Mouse (Mus musculus) MEL (cell line): ENCODE data around the gene Fosl1. TPM values are rescaled to one million over a fixed set of nuclear protein-coding genes. Genes with fewer than 3 reads are reported as not detected.

Experiments
- DNase-seq: peaks from one replicate; pipeline ENCODE4 v3.0.0; 2011; ENCODE audit warnings: low read depth, low spot score
- H3K27ac ChIP-seq: 2 replicates; pipeline ENCODE4 v1.5.1; 2012; ENCODE audit warnings: low read depth, mild to moderate bottlenecking, control low read depth, low read length, moderate library complexity; ENCODE audit not compliant: control insufficient read depth
- H3K27me3 ChIP-seq, 2 experiments: fragments of 150-350 bp in 1 of 2; sonication (generic) in 1 of 2; 2 replicates each; pipeline ENCODE4 v1.6.1; 2012; ENCODE audit warnings: low read length in 2 of 2, mild to moderate bottlenecking in 2 of 2, improper control_type of control experiment in 1 of 2, moderate library complexity in 1 of 2; ENCODE audit not compliant: insufficient read depth in 2 of 2, control insufficient read depth in 1 of 2
- H3K36me3 ChIP-seq, 2 experiments: 2 replicates each; pipeline ENCODE4 v1.6.1; 2012 to 2014; ENCODE audit warnings: low read length in 2 of 2, improper control_type of control experiment in 1 of 2, inconsistent platforms in 1 of 2, mild to moderate bottlenecking in 1 of 2; ENCODE audit not compliant: insufficient read depth in 2 of 2, control insufficient read depth in 1 of 2
- H3K4me1 ChIP-seq, 2 experiments: fragments of 150-350 bp in 1 of 2; sonication (generic) in 1 of 2; 2 replicates each; pipeline ENCODE4 v1.6.1; 2012; ENCODE audit warnings: low read length in 2 of 2, improper control_type of control experiment in 1 of 2, mild to moderate bottlenecking in 1 of 2; ENCODE audit not compliant: insufficient read depth in 2 of 2, control insufficient read depth in 1 of 2
- H3K4me3 ChIP-seq, 2 experiments: fragments of 150-350 bp in 1 of 2; sonication (generic) in 1 of 2; 2 replicates each; pipeline ENCODE4 v1.5.1; 2012; ENCODE audit warnings: low read depth in 2 of 2, low read length in 2 of 2, mild to moderate bottlenecking in 2 of 2, moderate library complexity in 2 of 2, control low read depth in 1 of 2, improper control_type of control experiment in 1 of 2; ENCODE audit not compliant: control insufficient read depth in 1 of 2, insufficient read depth in 1 of 2
- H3K79me2 ChIP-seq: 2 replicates; pipeline ENCODE4 v1.6.1; 2012; ENCODE audit warnings: mild to moderate bottlenecking, low read length, moderate library complexity; ENCODE audit not compliant: control insufficient read depth, poor library complexity, insufficient read depth
- H3K9ac ChIP-seq: 2 replicates; pipeline ENCODE4 v1.6.1; 2012; ENCODE audit warnings: low read depth, mild to moderate bottlenecking, control low read depth, low read length, moderate library complexity; ENCODE audit not compliant: control insufficient read depth, poor library complexity, severe bottlenecking
- H3K9me3 ChIP-seq: fragments of 150-350 bp; sonication (generic); replicated peaks from 2 replicates; pipeline ENCODE4 v1.6.1; 2012; ENCODE audit warnings: mild to moderate bottlenecking, low read length, improper control_type of control experiment, moderate library complexity; ENCODE audit not compliant: insufficient read depth
- CHD1 ChIP-seq: IDR thresholded peaks from 2 replicates; pipeline ENCODE4 v1.6.1; 2012; ENCODE audit warnings: low read depth, mild to moderate bottlenecking, inconsistent platforms, low read length, improper control_type of control experiment
- ELF1 ChIP-seq: IDR thresholded peaks from 2 replicates; pipeline ENCODE4 v1.6.1; 2014; ENCODE audit warnings: low read depth, mild to moderate bottlenecking, inconsistent platforms, low read length, improper control_type of control experiment, moderate library complexity
- ETS1 ChIP-seq: IDR thresholded peaks from 2 replicates; pipeline ENCODE4 v1.6.1; 2012; ENCODE audit warnings: low read depth, mild to moderate bottlenecking, inconsistent platforms, low read length, improper control_type of control experiment, moderate library complexity
- GATA1 ChIP-seq: IDR thresholded peaks from 2 replicates; pipeline ENCODE4 v1.6.1; 2011; ENCODE audit warnings: low read depth, low read length, improper control_type of control experiment
- HCFC1 ChIP-seq: IDR thresholded peaks from 2 replicates; pipeline ENCODE4 v1.6.1; 2012; ENCODE audit warnings: low read depth, mild to moderate bottlenecking, inconsistent platforms, low read length, improper control_type of control experiment, moderate library complexity
- JUND ChIP-seq: IDR thresholded peaks from 2 replicates; pipeline ENCODE4 v1.6.1; 2011; ENCODE audit warnings: low read depth, mild to moderate bottlenecking, improper control_type of control experiment, low read length
- MXI1 ChIP-seq: IDR thresholded peaks from 2 replicates; pipeline ENCODE4 v1.6.1; 2011; ENCODE audit warnings: mild to moderate bottlenecking, low read depth, low read length, improper control_type of control experiment
- MYB ChIP-seq: IDR thresholded peaks from 2 replicates; pipeline ENCODE4 v1.6.1; 2011; ENCODE audit warnings: mild to moderate bottlenecking, low read depth, low read length, improper control_type of control experiment
- NRF1 ChIP-seq: IDR thresholded peaks from 2 replicates; pipeline ENCODE4 v1.6.1; 2014; ENCODE audit warnings: low read depth, mild to moderate bottlenecking, inconsistent platforms, low read length, improper control_type of control experiment, moderate library complexity; ENCODE audit not compliant: poor library complexity, insufficient read depth, severe bottlenecking
- POLR2A ChIP-seq, 2 experiments: IDR thresholded peaks; 2 replicates each; pipeline ENCODE4 v1.6.1; 2011 to 2012; ENCODE audit warnings: low read length in 2 of 2, mild to moderate bottlenecking in 2 of 2, control low read depth in 1 of 2, improper control_type of control experiment in 1 of 2, low read depth in 1 of 2, moderate library complexity in 1 of 2; ENCODE audit not compliant: control insufficient read depth in 1 of 2, insufficient read depth in 1 of 2, poor library complexity in 1 of 2
- POLR2AphosphoS2 ChIP-seq: IDR thresholded peaks from 2 replicates; pipeline ENCODE4 v1.6.1; 2011; ENCODE audit warnings: low read length, improper control_type of control experiment
- SIN3A ChIP-seq: IDR thresholded peaks from 2 replicates; pipeline ENCODE4 v1.6.1; 2012; ENCODE audit warnings: low read length, improper control_type of control experiment, inconsistent platforms
- SMC3 ChIP-seq: IDR thresholded peaks from 2 replicates; pipeline ENCODE4 v1.6.1; 2011; ENCODE audit warnings: low read depth, low read length, improper control_type of control experiment
- ZKSCAN1 ChIP-seq: IDR thresholded peaks from 2 replicates; pipeline ENCODE4 v1.6.1; 2012; ENCODE audit warnings: low read depth, mild to moderate bottlenecking, inconsistent platforms, low read length, improper control_type of control experiment, moderate library complexity
- polyA plus RNA-seq, 2 experiments: library from polyadenylated mRNA; stranded (reverse) in 1 of 2; unstranded in 1 of 2; fragments of >175 nt in 1 of 2; fragments of >200 nt in 1 of 2; gene quantifications; 2 replicates each; pipeline versions ENCODE4 v1.2.1 to v1.2.4; 2012; ENCODE audit warnings: low replicate concordance in 2 of 2, low read depth in 1 of 2; ENCODE audit not compliant: insufficient read length in 2 of 2, insufficient read depth in 1 of 2, missing spikeins in 1 of 2
- total RNA-seq: library from RNA; depleted of rRNA; stranded (reverse); fragments of 300-350 nt; gene quantifications from 2 replicates; pipeline ENCODE4 v1.2.3, GENCODE M21; 2012

Fosl1 gene
- total and polyA plus RNA-seq, 3 experiments, result 2.0 to 3.1 TPM; not detected in 1

DNA sequence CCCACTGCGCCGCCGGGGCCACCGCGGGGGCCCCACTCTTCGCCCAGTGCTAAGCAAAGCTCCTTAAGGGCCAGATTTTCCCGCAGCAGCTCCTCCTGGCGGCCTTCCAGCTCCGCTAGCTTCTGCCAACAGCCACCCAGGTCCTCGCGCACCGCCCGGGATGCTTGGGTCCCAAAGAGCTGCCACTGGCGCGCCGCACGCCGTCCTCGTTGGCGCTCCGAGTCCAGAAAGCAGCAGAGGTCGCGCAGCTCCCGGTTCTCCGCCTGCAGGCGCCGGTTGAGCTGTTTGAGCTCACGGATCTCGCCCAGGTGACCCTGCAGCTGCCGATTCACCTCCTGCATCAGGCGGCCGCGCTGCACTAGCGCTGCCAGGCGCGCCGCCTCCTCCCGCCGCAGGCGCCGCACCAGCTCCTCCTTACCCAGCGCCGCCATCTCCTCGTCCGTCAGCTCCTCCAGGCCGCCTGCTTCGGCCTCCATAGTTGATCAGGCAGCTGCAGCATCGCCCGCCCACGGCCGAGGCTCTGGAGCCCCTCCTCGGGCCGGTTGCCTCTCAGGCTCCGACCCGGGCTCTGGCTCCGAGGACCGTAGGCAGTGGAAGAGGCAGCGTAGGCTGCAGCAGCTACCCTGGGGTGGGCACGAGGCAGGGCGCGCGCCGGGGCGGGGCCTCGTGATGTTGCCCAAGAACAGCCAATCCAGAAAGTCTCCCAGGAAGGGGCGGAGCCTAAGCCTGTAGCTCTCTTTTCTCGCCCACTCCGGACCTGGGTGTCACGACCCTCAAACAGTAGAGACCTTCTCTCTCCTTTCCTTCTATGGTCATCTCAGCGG is 9.8 kb downstream of the Fosl1 start (continued):
- no peak for TF ChIP-seq NRF1
- TF ChIP-seq POLR2AphosphoS2, result 0 out of 2 replicates have a peak, but pooled peaks have one; percentile 68
- TF ChIP-seq POLR2A (IDR thresholded peaks at IDR 0.05; ENCODE audit: control insufficient read depth in 1 of 2, insufficient read depth in 1 of 2, low read depth in 1 of 2, low read length in 2 of 2, poor library complexity in 1 of 2), result peak; percentile 79 to 89
- no peak for TF ChIP-seq ZKSCAN1
- TF ChIP-seq SIN3A, result peak; percentile 66
- no peak for TF ChIP-seq HCFC1
- no peak for TF ChIP-seq CHD1
- TF ChIP-seq, all 39 proteins: peak for 13

DNA sequence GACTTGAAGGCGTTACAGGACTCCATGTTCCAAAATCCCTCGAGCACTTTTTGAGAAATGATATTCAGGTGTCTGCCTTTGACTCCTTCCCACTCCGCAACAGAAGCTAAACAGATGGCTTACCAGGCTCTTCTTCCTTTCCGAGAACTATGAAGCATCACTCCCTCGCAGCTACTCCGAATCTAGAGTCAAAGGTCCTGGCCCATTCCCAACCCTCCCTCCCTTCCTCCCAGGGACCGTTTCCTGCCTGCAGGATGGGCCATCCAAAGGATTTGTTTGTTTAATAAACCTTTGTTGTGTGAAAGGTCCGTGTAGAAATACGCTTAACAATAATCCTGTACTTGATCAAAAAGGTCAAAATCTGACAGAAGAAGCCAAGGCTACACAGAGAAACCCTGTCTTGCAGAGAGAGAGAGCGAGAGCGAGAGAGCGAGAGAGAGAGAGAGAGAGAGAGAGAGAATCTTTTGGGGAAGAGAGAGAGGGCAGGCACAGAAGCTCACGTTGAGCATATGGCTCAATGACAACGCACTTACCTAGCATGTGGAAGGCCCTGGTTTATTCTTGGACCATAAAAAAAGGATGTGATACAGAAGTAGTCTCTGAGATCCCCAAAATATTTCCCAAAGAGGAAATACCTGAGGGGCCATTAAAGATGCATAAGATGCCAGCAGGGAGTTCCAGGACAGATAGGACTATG is 10.5 kb downstream of the Fosl1 start, which contains the start of gene Ccdc85b:
Gene Ccdc85b (minus strand): TSS at position 149 of the 697 bp plus-strand sequence.
- DNase-seq, result peak; percentile 48
- Histone ChIP-seq H3K9ac (peak within 1 kb of the TSS; percentile 89), H3K9me3 (no peaks in the 10 kb centered on the region), H3K27ac (peak within 1 kb of the TSS; percentile 51), H3K79me2 (peaks cover 18% of the 10 kb centered on the region), H3K27me3 (no peaks in the 10 kb centered on the region), H3K36me3 (peaks cover 0 to 5% of the 10 kb centered on the region in 2 experiments; a peak in 2 of 4 replicates), H3K4me3 (peak within 1 kb of the TSS; percentile 77), H3K4me1 (peaks cover 0 to 31% of the 10 kb centered on the region in 2 experiments)
- 0 out of 2 replicates have a peak, but pooled peaks have one; percentile 40 for TF ChIP-seq SIN3A
- 0 out of 2 replicates have a peak, but pooled peaks have one; percentile 6 for TF ChIP-seq ETS1
- TF ChIP-seq NRF1, result no peak
- TF ChIP-seq MYB, result no peak
- 0 out of 2 replicates have a peak, but pooled peaks have one; percentile 0 for TF ChIP-seq ELF1
- TF ChIP-seq JUND, result peak; percentile 93; the same call in 1 of the 2 replicates
- no peak for TF ChIP-seq GATA1
- no peak for TF ChIP-seq POLR2A (IDR thresholded peaks at IDR 0.05; ENCODE audit: control insufficient read depth in 1 of 2, insufficient read depth in 1 of 2, low read depth in 1 of 2, low read length in 2 of 2, poor library complexity in 1 of 2)

DNA sequence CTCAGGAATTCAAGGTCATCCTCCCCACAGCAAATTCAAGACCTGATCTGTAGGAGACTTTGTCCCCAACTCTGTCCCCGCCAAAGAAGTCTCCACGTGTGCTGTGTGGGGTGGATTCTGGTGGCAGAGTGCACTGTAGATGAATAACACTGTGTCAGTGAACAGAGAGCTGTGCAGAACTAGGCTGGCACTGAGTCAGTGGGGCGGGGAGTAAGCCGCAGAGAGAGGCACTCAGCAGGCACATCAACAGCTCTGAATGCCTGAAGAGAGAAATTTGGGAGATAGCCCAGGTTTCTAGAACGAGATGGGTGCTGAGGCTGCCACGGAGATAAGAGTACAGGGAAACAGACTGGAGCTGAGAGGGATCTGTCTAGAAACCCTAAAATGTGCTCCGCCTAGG is 11.7 kb downstream of the Fosl1 start:
- H3K79me2 ChIP-seq, result peaks cover 18% of the 10 kb centered on the region
- peaks cover 0 to 5% of the 10 kb centered on the region in 2 experiments; a peak in 2 of 4 replicates for H3K36me3 ChIP-seq
- H3K27me3 ChIP-seq, result no peaks in the 10 kb centered on the region
- H3K4me1 ChIP-seq, result peaks cover 0 to 31% of the 10 kb centered on the region in 2 experiments
- TF ChIP-seq MXI1 (peak; percentile 51), SMC3 (no peak)
- 0 out of 2 replicates have a peak overlapping the region, but pooled peaks have one; percentile 2 for H3K27ac ChIP-seq
- H3K9me3 ChIP-seq, result no peaks in the 10 kb centered on the region
- DNase-seq, result peak; percentile 64
- H3K9ac ChIP-seq, result no peak overlapping the region; the same call in 1 of the 2 replicates
- H3K4me3 ChIP-seq, result peak overlapping the region in 1 of 2 experiments; percentile 0; a peak in 1 of 4 replicates
